Mouse (Mus musculus): Measurements from ENCODE around the gene Cdhr3.

Gene Cdhr3

DNA sequence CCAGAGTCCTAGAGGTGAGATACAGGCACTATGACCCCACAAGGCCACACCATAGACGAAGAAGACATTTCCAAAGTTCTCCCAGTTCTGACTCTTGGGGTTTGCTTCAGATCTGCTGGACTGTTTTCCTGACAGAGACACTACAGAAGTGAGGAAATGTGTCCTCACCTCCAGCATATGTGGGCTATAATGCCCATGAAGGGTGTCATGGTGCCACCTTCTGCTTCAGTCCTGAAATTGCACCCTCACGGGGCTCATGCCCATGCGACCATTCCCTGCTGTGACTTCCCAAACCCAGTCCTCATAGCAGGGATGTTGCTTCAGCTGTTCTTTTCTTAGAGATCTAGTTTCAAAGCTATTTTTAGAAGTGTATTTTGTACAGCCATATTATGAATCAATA lies 82.6 kb downstream of the Cdhr3 start:
- in situ Hi-C loops (cut with MboI; ENCODE audit: low sequenced_read_pairs): loop anchor here (25.0 kb wide), 1 partner anchor 98 kb away; no protein-coding TSS in a partner anchor

GRCm38 (mm10) chr12:33009206-33009966 lies 83.3 kb downstream of the Cdhr3 start:
- in situ Hi-C loops (cut with MboI; ENCODE audit: low sequenced_read_pairs): loop anchor here (25.0 kb wide), 1 partner anchor 97 kb away; no protein-coding TSS in a partner anchor

DNA sequence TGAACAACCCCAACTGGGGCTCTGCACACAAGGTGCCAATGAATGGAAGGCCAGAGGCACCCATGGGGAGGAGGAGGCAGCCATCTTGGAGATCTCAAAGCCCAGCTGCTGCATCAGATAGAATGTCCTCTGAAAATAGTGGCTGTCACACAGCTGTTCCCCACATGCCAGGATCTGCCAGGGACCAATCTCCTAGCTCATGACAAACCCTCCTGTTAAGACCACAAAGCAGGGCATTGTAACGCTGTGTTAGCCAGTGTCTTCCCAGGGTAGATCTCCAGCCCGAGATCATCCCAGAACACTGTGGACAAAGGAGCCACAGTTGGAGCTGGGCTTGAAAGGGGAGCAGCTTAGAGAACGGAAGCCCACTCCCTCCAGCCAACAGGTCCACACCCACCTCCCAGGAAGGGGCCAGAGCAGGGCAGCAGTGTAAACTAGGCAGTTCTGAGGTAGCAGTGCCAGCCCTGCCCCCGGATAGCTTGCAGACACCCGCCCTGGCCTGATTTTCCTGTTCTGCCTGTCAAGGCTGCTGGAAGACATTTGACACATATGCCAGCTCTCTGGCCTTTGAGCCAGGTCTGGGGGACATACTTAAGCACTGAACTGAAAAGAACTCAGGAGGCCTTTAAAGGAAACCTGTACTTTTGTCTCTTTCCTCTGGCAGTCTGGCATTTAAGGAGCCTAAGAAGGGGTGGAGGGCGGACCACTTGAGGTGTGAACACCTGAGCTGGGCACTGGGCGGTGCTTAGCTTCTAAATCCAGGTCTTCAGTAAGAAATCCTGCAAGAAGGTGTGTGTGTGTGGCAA lies 84.2 kb downstream of the Cdhr3 start:
- in situ Hi-C loops (cut with MboI; ENCODE audit: low sequenced_read_pairs): loop anchor here (25.0 kb wide), 1 partner anchor 96 kb away; no protein-coding TSS in a partner anchor

GRCm38 (mm10) chr12:33007176-33007575 lies 85.5 kb downstream of the Cdhr3 start:
- in situ Hi-C loops (cut with MboI; ENCODE audit: low sequenced_read_pairs): loop anchor here (25.0 kb wide), 1 partner anchor 95 kb away; no protein-coding TSS in a partner anchor

GRCm38 (mm10) chr12:33005858-33006257 lies 86.8 kb downstream of the Cdhr3 start:
- in situ Hi-C loops (cut with MboI; ENCODE audit: low sequenced_read_pairs): loop anchor here (25.0 kb wide), 1 partner anchor 94 kb away; no protein-coding TSS in a partner anchor

DNA sequence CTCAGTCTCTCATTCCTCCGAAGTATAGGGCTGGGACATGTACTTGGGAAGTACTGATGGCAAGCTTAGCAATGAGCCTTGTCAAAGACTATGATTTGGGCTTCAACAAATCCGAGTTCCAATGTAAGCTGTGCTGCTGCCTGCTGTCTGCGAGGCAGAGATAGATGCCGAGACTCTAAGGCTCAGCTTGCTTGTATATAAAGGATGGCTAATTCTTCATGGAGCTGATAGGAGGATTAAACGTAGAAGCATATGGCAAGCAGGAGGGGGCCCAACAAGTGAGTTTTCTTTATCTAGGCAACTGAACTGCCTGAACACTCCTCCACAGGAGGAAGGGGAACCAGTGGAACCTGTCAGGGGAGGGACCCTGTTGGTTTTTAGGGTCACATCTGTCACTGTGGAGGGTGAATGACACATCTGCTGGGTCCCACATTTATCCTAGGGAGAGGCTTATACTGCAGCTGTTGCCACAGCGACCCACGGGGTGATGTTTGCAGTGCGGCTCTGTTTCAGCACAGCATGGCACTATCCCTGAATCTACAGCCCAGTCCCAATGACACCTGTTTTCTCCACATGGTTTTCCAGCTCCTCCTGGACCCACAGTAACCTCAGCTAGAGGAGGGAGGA lies 89.2 kb downstream of the Cdhr3 start:
- in situ Hi-C loops (cut with MboI; ENCODE audit: low sequenced_read_pairs): loop anchor here (25.0 kb wide), 1 partner anchor 91 kb away; no protein-coding TSS in a partner anchor

DNA sequence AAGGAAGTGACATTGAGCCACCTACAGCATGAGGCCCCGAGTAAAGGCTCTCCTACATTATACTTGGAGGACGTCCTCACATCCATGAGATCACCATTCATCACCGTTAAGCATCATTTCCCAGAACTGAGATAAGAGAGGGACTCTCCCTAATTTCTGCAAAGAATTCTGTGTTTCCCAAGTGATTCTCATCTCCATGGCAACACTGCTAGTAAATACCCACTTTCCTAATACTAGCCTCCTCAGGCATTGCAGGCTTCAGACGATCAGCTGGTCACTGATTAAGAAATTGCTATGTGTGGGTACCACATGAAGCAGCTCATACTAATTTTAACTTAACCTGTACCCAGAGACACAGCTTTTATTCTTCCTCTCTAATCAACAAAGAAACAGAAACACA lies 92.3 kb downstream of the Cdhr3 start:
- in situ Hi-C loops (cut with MboI; ENCODE audit: low sequenced_read_pairs): loop anchor here (25.0 kb wide), 1 partner anchor 88 kb away; no protein-coding TSS in a partner anchor

- in situ Hi-C loops (cut with MboI; ENCODE audit: low sequenced_read_pairs): loop anchor here (25.0 kb wide), 1 partner anchor 87 kb away; no protein-coding TSS in a partner anchor
These were observed 92.9 kb downstream of the Cdhr3 start for GRCm38 (mm10) chr12:32999778-33000177.

GRCm38 (mm10) chr12:32998766-32999165 lies 93.9 kb downstream of the Cdhr3 start:
- in situ Hi-C loops (cut with MboI; ENCODE audit: low sequenced_read_pairs): no loop called here

- in situ Hi-C loops (cut with MboI; ENCODE audit: low sequenced_read_pairs): no loop called here
These were observed 97.4 kb downstream of the Cdhr3 start for GRCm38 (mm10) chr12:32995081-32995834.

DNA sequence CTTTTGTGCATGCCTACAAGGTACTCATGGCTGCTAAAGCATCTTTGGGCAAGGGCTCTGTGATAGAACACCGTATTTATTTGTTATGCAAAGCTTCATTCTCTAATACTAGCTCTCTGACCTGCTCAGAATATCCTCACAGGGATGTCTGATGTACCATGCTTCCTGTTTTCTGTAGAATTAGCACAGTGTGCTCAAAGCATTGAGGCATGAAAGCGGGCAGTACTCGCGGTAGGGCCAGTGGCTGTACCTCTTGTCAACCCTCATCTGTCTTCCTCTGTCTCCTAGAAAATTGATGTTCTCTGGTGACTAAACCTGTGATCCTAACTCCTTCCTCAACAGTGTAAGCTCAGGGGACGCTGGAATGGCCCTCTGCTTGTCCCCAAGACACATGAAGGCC lies 98.6 kb downstream of the Cdhr3 start:
- in situ Hi-C loops (cut with MboI; ENCODE audit: low sequenced_read_pairs): no loop called here

GRCm38 (mm10) chr12:32989731-32990130 lies 102.9 kb downstream of the Cdhr3 start:
- in situ Hi-C loops (cut with MboI; ENCODE audit: low sequenced_read_pairs): no loop called here

- in situ Hi-C loops (cut with MboI; ENCODE audit: low sequenced_read_pairs): no loop called here
These were observed 106.4 kb downstream of the Cdhr3 start for GRCm38 (mm10) chr12:32986284-32986683.
